Mouse (Mus musculus): Measurements from ENCODE around the gene Pphln1.

DNA sequence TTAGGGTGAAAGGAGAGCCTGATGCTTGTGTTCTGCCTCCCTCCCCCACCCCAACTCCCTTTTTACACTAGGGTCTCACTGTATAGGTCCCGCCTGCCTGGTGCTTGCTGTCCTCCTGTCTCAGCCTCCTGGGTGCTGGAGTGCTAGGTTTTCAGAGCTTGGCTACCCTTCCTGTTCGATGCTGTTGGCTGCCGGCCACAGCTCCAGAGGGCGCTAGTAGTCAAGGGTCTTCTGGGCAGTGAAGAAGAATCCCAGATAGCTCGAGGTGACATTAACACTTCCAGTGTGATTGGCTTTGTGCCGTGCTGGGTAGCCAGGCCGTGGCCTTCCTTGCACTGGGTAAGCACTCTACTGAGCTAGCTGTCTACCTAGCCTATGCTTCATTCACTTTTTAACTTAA, 22.4 kb downstream of the Pphln1 start:
- TF ChIP-seq CTCF (IDR thresholded peaks at IDR 0.05; ENCODE audit: insufficient read depth, low read depth, low read length) = no peak
- no peak for TF ChIP-seq POLR2A (IDR thresholded peaks at IDR 0.05; ENCODE audit: insufficient read depth, low read depth, low read length)

Measured in olfactory bulb, adult 2 months (tissue).